Mouse (Mus musculus) hindbrain, embryonic 10.5 days (tissue): ENCODE results near the gene Slc35f2. TPM values are rescaled to one million over a fixed set of nuclear protein-coding genes. Genes with fewer than 3 reads are reported as not detected.
A peak's percentile ranks its signal among the peaks of the same experiment; 100 is the strongest.

Source experiments
- DNase-seq: peaks from one replicate; pipeline ENCODE4 v3.0.0-alpha.2; 2017; ENCODE audit warnings: low spot score
- H3K27ac ChIP-seq: fragments of 300-500 bp; sonication (generic); 2 replicates; pipeline ENCODE4 v1.5.1; 2016; ENCODE audit warnings: mild to moderate bottlenecking, moderate library complexity
- H3K27me3 ChIP-seq: fragments of 300-500 bp; sonication (generic); 2 replicates; pipeline ENCODE4 v1.6.1; 2016; ENCODE audit warnings: mild to moderate bottlenecking; ENCODE audit not compliant: poor library complexity, insufficient read depth, severe bottlenecking
- H3K36me3 ChIP-seq: fragments of 300-500 bp; sonication (generic); 2 replicates; pipeline ENCODE4 v1.6.1; 2016; ENCODE audit warnings: mild to moderate bottlenecking, moderate library complexity
- H3K4me1 ChIP-seq: fragments of 300-500 bp; sonication (generic); replicated peaks from 2 replicates; pipeline ENCODE4 v1.6.1; 2016; ENCODE audit warnings: mild to moderate bottlenecking
- H3K4me3 ChIP-seq: fragments of 300-500 bp; sonication (generic); 2 replicates; pipeline ENCODE4 v1.5.1; 2016; ENCODE audit warnings: mild to moderate bottlenecking, moderate library complexity
- H3K9me3 ChIP-seq: fragments of 300-500 bp; sonication (generic); 2 replicates; pipeline ENCODE4 v1.6.1; 2016; ENCODE audit warnings: mild to moderate bottlenecking, moderate library complexity
- WGBS: fragments of 180-500 bp; shearing (Covaris S2); methylation state at CpG from one replicate; pipeline ENCODE4 v1.1.7; 2016; 5-methylcytosine and 5-hydroxymethylcytosine counted together
- polyA plus RNA-seq: library from polyadenylated mRNA; unstranded; fragments of >200 nt; fragmentation: Nextera tagmentation; extraction: Ambion mirVana; gene quantifications from 2 replicates; pipeline ENCODE4 v1.2.1, GENCODE M21; 2016

Slc35f2 gene
- polyA plus RNA-seq: 3.4 and 3.7 TPM in 2 replicates

GRCm38 (mm10) chr9:53771344-53772021 lies at the start of gene Slc35f2:
Slc35f2 (plus strand) TSS chr9:53771538.
- peak within 1 kb of the TSS; percentile 74 for H3K4me3 ChIP-seq
- H3K36me3 ChIP-seq: no peaks in the 10 kb centered on the region
- under 1% methylated on average over 50 of the region's 50 CpGs for WGBS
- H3K9me3 ChIP-seq: peaks cover 6% of the 10 kb centered on the region; the same call in 1 of the 2 replicates
- peak within 1 kb of the TSS; percentile 77 for H3K27ac ChIP-seq
- peaks cover 16% of the 10 kb centered on the region for H3K4me1 ChIP-seq
- peaks cover 38% of the 10 kb centered on the region for H3K27me3 ChIP-seq
- DNase-seq: peak; percentile 69

GRCm38 (mm10) chr9:53740829-53741404 lies 30.4 kb upstream of the Slc35f2 start:
- WGBS: 62% methylated on average over 3 of the region's 3 CpGs
- Histone ChIP-seq H3K9me3 (no peaks in the 10 kb centered on the region), H3K27ac (no peak overlapping the region), H3K36me3 (no peaks in the 10 kb centered on the region), H3K4me3 (no peak overlapping the region), H3K27me3 (no peaks in the 10 kb centered on the region), H3K4me1 (no peaks in the 10 kb centered on the region)
- DNase-seq: no peak

GRCm38 (mm10) chr9:53750411-53750810 lies 20.9 kb upstream of the Slc35f2 start:
- Histone ChIP-seq H3K27ac (no peak overlapping the region), H3K27me3 (peaks cover under 1% of the 10 kb centered on the region; the same call in 1 of the 2 replicates), H3K4me1 (no peaks in the 10 kb centered on the region), H3K36me3 (no peaks in the 10 kb centered on the region), H3K9me3 (no peaks in the 10 kb centered on the region), H3K4me3 (no peak overlapping the region)
- no peak for DNase-seq
- 84% methylated on average over 13 of the region's 13 CpGs for WGBS

GRCm38 (mm10) chr9:53750899-53751298 lies 20.4 kb upstream of the Slc35f2 start:
- no peaks in the 10 kb centered on the region for H3K9me3 ChIP-seq

GRCm38 (mm10) chr9:53754801-53755200 lies 16.5 kb upstream of the Slc35f2 start:
- Histone ChIP-seq H3K4me3 (no peak overlapping the region), H3K36me3 (no peaks in the 10 kb centered on the region), H3K4me1 (no peaks in the 10 kb centered on the region), H3K27ac (no peak overlapping the region), H3K27me3 (peaks cover 8% of the 10 kb centered on the region), H3K9me3 (no peaks in the 10 kb centered on the region)
- DNase-seq: no peak

More at GRCm38 (mm10) chr9:53750899-53751298, 20.4 kb upstream of the Slc35f2 start:
- Histone ChIP-seq H3K4me1 (no peaks in the 10 kb centered on the region), H3K27me3 (peaks cover 3% of the 10 kb centered on the region; the same call in 1 of the 2 replicates), H3K27ac (no peak overlapping the region), H3K4me3 (no peak overlapping the region), H3K36me3 (no peaks in the 10 kb centered on the region)
- no peak for DNase-seq
- WGBS: 52% methylated on average over 5 of the region's 5 CpGs

DNA sequence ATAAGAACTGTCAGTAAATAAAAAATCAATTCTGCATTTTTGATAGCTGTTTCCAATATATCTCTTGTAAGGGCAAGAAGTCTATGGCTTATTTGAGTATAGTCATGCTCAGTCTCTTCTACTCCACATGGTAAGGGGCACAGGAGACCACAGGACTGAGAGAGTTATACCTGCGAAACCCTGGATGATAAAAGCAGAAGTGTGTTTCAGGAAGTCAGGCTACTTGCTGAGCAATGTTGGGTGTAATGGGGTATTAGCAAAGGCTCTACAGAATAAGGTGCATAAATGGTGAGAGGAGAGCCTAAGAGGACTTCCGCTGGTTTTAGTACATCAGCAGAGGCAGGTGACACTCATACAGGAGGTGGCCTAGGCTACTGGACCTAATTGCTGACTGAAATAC lies 13.2 kb upstream of the Slc35f2 start:
- Histone ChIP-seq H3K36me3 (no peaks in the 10 kb centered on the region), H3K27ac (no peak overlapping the region), H3K9me3 (no peaks in the 10 kb centered on the region), H3K4me1 (no peaks in the 10 kb centered on the region), H3K27me3 (peaks cover 8% of the 10 kb centered on the region), H3K4me3 (no peak overlapping the region)
- DNase-seq: no peak
- 94% methylated on average over 2 of the region's 2 CpGs for WGBS

- Histone ChIP-seq H3K9me3 (peaks cover 6% of the 10 kb centered on the region; the same call in 1 of the 2 replicates), H3K27ac (no peak overlapping the region), H3K27me3 (no peaks in the 10 kb centered on the region), H3K36me3 (no peaks in the 10 kb centered on the region), H3K4me3 (no peak overlapping the region), H3K4me1 (no peaks in the 10 kb centered on the region)
- WGBS: 87% methylated on average over 8 of the region's 8 CpGs
- DNase-seq: no peak
These were observed 6.6 kb upstream of the Slc35f2 start for GRCm38 (mm10) chr9:53764697-53765096.

GRCm38 (mm10) chr9:53768486-53768885 lies 2.9 kb upstream of the Slc35f2 start:
- no peak for DNase-seq
- H3K36me3 ChIP-seq: no peaks in the 10 kb centered on the region
- WGBS: 81% methylated on average over 5 of the region's 5 CpGs
- H3K4me3 ChIP-seq: no peak overlapping the region
- H3K9me3 ChIP-seq: peaks cover 6% of the 10 kb centered on the region; the same call in 1 of the 2 replicates
- peaks cover 16% of the 10 kb centered on the region for H3K4me1 ChIP-seq
- peaks cover 34% of the 10 kb centered on the region for H3K27me3 ChIP-seq
- no peak overlapping the region for H3K27ac ChIP-seq

DNA sequence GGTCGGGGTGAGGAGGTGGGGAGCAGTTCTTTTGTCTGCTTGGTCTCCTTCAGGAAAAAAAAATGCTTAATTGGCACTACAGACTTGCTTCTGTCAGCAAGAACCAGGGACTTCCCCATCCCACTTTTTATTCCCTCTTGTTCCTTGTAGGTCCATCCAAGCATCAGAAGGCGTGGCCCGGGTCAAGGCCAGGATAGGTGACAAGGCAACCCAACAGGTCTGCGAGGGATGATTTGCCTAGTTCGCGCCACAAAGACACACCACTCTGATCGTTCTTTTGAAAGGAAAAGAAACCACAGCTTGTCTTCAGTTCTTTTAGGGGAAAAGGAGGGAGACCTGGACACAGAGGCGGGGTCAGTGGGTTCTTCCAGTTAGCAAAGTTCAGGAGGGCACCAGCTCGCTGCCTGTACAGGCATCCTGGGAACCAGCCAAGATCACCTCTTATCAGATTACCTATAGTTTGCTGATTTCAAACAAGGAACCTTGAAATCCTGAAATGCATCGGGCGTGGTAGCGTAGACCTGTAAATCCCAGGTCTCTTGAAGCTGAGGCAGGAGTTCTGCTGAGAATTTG lies 481 bp upstream of the Slc35f2 start:
- DNase-seq: no peak
- Histone ChIP-seq H3K4me3 (peak overlapping the region; percentile 74), H3K27ac (no peak overlapping the region), H3K4me1 (peaks cover 16% of the 10 kb centered on the region), H3K36me3 (no peaks in the 10 kb centered on the region), H3K27me3 (peaks cover 38% of the 10 kb centered on the region), H3K9me3 (peaks cover 6% of the 10 kb centered on the region; the same call in 1 of the 2 replicates)
- 40% methylated on average over 12 of the region's 12 CpGs for WGBS

DNA sequence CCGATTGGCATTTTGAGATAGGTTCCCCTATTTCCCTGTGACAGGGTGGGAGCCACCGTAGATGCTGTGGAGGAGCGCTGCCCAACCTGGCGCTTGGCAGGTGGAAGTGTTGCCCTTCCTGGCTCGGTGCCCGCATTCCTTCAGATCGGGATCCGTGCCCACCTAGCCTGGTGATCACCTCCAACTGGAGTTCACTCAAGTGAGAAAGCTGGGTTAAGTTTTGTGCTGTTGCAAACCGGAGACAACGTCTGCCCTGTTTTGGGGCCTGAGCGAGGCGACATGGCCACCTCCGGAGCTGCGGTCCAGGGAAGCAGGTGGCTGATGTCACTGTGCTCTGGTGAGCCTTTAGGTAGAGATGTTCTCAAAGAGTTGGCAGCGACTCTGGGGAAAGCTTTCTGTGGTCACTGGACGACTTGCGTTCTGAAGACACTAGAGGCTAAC lies 803 bp downstream of the Slc35f2 start:
- no peak for DNase-seq
- peak overlapping the region; percentile 74 for H3K4me3 ChIP-seq
- H3K36me3 ChIP-seq: no peaks in the 10 kb centered on the region
- H3K9me3 ChIP-seq: peaks cover 4% of the 10 kb centered on the region; the same call in 1 of the 2 replicates
- WGBS: 3% methylated on average over 17 of the region's 17 CpGs
- H3K27ac ChIP-seq: peak overlapping the region; percentile 77; the same call in 1 of the 2 replicates
- peaks cover 16% of the 10 kb centered on the region for H3K4me1 ChIP-seq
- peaks cover 38% of the 10 kb centered on the region for H3K27me3 ChIP-seq

- Histone ChIP-seq H3K4me3 (no peak overlapping the region), H3K27ac (no peak overlapping the region), H3K27me3 (peaks cover 34% of the 10 kb centered on the region), H3K36me3 (no peaks in the 10 kb centered on the region), H3K9me3 (no peaks in the 10 kb centered on the region), H3K4me1 (peaks cover 16% of the 10 kb centered on the region)
- WGBS: 92% methylated on average over 2 of the region's 2 CpGs
- no peak for DNase-seq
These were observed 4.2 kb downstream of the Slc35f2 start for GRCm38 (mm10) chr9:53775511-53775910.

DNA sequence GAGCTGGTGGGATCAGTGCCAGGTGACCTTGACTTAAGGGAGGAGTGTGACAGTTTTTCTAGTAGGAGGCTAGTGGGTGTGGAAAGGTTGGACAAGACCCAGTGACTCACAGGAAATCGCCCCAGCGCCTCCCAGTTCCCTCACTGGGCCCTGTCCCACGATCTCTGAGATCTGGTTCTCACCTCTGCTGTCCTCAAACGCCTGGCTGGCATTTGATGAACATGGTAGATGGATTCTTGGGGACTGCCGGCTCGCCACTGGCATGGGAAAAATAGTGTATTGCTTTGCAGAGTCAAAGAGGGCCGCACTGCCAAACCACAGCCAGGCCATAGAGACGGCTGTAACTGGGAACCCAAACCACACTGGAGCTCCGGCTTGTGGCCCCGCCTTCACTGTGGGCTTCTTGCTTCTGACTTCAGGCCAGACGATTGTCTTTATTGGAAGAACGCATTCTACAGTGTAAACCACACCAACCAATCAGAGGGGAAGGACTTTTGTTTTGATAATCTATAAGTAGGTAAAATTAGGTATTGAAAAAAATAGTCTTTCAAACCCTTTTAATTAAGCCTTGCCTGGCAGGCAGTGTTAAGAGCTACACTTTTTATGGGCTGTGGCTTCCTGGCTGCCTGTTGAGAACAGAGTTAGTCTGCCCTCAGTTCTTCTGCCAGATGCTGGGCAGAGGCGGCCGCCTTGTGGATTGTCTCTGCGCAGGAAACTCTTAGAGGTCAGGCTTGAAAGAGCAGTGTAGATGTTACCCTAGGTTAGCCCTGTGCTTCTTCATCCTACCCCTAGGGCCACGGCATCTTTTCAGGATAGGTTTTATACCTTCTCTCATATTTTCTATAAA lies 15.4 kb downstream of the Slc35f2 start:
- Histone ChIP-seq H3K36me3 (no peaks in the 10 kb centered on the region), H3K4me1 (no peaks in the 10 kb centered on the region), H3K27me3 (no peaks in the 10 kb centered on the region), H3K9me3 (no peaks in the 10 kb centered on the region), H3K27ac (no peak overlapping the region), H3K4me3 (no peak overlapping the region)
- 90% methylated on average over 16 of the region's 16 CpGs for WGBS
- DNase-seq: no peak
